Mouse (Mus musculus): ENCODE results near the gene Atrnl1. TPM values are rescaled to one million over a fixed set of nuclear protein-coding genes. Genes with fewer than 3 reads are reported as not detected.
A peak's percentile ranks its signal among the peaks of the same experiment; 100 is the strongest.
"Not testable (repeated sequence)": the region's sequence is repeated elsewhere in the genome, so short reads cannot be mapped to it uniquely, and the experiment has no call there.

Atrnl1 gene
- total and polyA plus RNA-seq, 2 experiments from 2014 or later, result 5.4 to 60.5 TPM

DNA sequence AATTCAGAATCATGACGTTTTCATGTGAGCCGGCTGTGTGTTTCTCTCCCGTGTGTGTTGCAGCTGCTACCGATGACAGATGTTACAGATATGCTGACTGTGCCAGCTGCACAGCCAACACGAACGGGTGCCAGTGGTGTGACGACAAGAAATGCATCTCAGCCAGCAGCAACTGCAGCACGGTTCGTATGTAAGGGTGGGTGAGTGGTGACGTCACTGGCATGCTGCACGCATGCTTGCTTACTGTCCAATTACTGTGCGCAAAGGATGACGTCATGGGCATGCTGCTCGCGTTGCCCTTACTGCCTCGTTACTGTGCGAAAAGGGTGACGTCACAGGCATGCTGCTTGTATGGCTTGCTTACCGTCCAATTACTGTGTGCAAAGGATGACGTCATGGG, 75.8 kb downstream of the Atrnl1 start:
- no peaks in the 10 kb centered on the region for H3K27me3 ChIP-seq (ENCODE audit: insufficient read depth, low read length)
- no peak for TF ChIP-seq CTCF (IDR thresholded peaks at IDR 0.05)
- peak; percentile 41 for DNase-seq (ENCODE audit: low spot score)
- H3K4me1 ChIP-seq (ENCODE audit: insufficient read depth, low read length), result no peaks in the 10 kb centered on the region
- H3K4me2 ChIP-seq (ENCODE audit: low read depth, low read length, poor library complexity, severe bottlenecking), result no peak overlapping the region
- H3K27ac ChIP-seq (ENCODE audit: low read depth, low read length), result no peak overlapping the region
- no peak for ATAC-seq (ENCODE audit: low FRiP score)
- 85% methylated on average over 20 of the region's 20 CpGs for WGBS
- H3K4me3 ChIP-seq (ENCODE audit: low read depth, low read length), result no peak overlapping the region
- 0 out of 2 replicates have a peak, but pooled peaks cover 3% of the 10 kb centered on the region for H3K36me3 ChIP-seq (ENCODE audit: insufficient read depth, low read length)
- no peaks in the 10 kb centered on the region for H3K9me3 ChIP-seq (ENCODE audit: low read length)
- no peak overlapping the region for H3K9ac ChIP-seq (replicated peaks; ENCODE audit: low read length, poor library complexity, severe bottlenecking)

DNA sequence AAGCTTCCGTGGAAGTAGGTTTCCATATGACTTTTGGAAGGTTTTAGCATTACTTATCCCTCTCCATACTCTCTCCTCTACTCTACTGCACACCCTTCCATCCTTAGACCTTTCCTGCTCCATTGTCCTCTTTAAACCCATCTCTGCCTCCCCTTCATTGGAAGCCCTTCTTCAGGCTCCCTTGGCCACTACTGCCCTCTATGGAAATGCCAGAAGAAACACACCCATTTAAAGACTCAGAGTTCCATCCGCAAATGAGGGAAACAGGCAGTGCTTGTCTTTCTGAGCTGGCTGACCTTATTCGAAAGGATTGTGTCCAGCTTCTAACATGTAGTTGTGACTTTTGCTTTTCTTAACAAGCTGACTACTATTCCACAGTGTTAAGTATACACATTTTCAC, 81.7 kb downstream of the Atrnl1 start:
- H3K9ac ChIP-seq (replicated peaks; ENCODE audit: low read length, poor library complexity, severe bottlenecking), result no peak overlapping the region
- no peaks in the 10 kb centered on the region for H3K9me3 ChIP-seq (ENCODE audit: low read length)
- H3K4me2 ChIP-seq (ENCODE audit: low read depth, low read length, poor library complexity, severe bottlenecking), result no peak overlapping the region
- no peaks in the 10 kb centered on the region for H3K27me3 ChIP-seq (ENCODE audit: insufficient read depth, low read length)
- H3K36me3 ChIP-seq (ENCODE audit: insufficient read depth, low read length), result peaks cover 8% of the 10 kb centered on the region; the same call in 1 of the 2 replicates
- H3K27ac ChIP-seq (ENCODE audit: low read depth, low read length), result no peak overlapping the region
- WGBS, result 91% methylated on average over 3 of the region's 3 CpGs
- peak; percentile 16; the same call in 1 of the 2 replicates for TF ChIP-seq CTCF (IDR thresholded peaks at IDR 0.05)
- H3K4me3 ChIP-seq (ENCODE audit: low read depth, low read length), result no peak overlapping the region
- no peak for DNase-seq (ENCODE audit: low spot score)
- H3K4me1 ChIP-seq (ENCODE audit: insufficient read depth, low read length), result no peaks in the 10 kb centered on the region
- ATAC-seq (ENCODE audit: low FRiP score), result no peak

DNA sequence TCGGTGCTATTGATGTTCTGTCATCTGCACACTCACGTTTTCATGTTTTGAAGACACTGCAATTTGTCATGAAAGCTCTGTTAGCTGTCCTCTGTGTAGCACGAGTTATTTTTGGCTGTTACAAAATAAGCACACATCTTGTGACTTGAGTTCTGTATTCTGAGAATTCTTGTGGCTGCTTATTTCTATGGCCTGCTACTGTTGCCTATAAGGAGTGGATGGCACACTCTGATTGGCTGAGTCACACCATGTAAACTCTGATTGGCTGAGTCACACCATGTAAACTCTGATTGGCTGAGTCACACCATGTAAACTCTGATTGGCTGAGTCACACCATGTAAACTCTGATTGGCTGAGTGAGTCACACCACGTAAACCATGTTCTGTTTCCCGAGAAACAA, 85.9 kb downstream of the Atrnl1 start:
- H3K9ac ChIP-seq (replicated peaks; ENCODE audit: low read length, poor library complexity, severe bottlenecking); H3K27ac ChIP-seq (ENCODE audit: low read depth, low read length); H3K27me3 ChIP-seq (ENCODE audit: insufficient read depth, low read length); H3K36me3 ChIP-seq (ENCODE audit: insufficient read depth, low read length); H3K4me1 ChIP-seq (ENCODE audit: insufficient read depth, low read length); H3K4me3 ChIP-seq (ENCODE audit: low read depth, low read length); ATAC-seq (ENCODE audit: low FRiP score); H3K9me3 ChIP-seq (ENCODE audit: low read length); DNase-seq (ENCODE audit: low spot score); H3K4me2 ChIP-seq (ENCODE audit: low read depth, low read length, poor library complexity, severe bottlenecking): not testable (repeated sequence)
- WGBS, result 90% methylated on average over 5 of the region's 5 CpGs

DNA sequence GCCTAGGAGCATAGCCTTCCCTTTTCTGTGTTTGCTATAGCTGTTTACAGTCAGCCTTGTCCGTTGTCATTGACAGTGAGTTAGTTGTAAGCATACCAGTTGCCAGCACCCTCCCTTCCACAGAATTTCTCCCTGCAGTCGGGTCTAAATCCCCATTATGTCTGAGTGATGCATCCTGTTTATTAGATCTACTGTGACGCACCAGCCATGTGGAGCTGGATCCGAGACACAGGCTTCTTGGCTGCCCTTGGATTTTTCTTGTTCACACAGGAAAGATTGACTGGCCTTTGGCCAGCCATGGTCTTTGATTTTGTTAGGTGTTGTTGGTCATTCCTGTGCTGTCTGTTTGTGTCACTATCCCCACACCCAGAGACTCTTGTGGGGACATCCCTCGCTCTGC, 102.3 kb downstream of the Atrnl1 start:
- 70% methylated on average over 5 of the region's 5 CpGs for WGBS
- Histone ChIP-seq H3K4me2 (ENCODE audit: low read depth, low read length, poor library complexity, severe bottlenecking) (no peak overlapping the region), H3K27me3 (ENCODE audit: insufficient read depth, low read length) (no peaks in the 10 kb centered on the region), H3K9me3 (ENCODE audit: low read length) (no peaks in the 10 kb centered on the region), H3K4me1 (ENCODE audit: insufficient read depth, low read length) (no peaks in the 10 kb centered on the region), H3K36me3 (ENCODE audit: insufficient read depth, low read length) (no peaks in the 10 kb centered on the region; the same call in 1 of the 2 replicates), H3K4me3 (ENCODE audit: low read depth, low read length) (no peak overlapping the region), H3K27ac (ENCODE audit: low read depth, low read length) (no peak overlapping the region), H3K9ac (replicated peaks; ENCODE audit: low read length, poor library complexity, severe bottlenecking) (no peak overlapping the region)
- TF ChIP-seq CTCF (IDR thresholded peaks at IDR 0.05), result no peak
- ATAC-seq (ENCODE audit: low FRiP score), result no peak
- DNase-seq (ENCODE audit: low spot score), result no peak

DNA sequence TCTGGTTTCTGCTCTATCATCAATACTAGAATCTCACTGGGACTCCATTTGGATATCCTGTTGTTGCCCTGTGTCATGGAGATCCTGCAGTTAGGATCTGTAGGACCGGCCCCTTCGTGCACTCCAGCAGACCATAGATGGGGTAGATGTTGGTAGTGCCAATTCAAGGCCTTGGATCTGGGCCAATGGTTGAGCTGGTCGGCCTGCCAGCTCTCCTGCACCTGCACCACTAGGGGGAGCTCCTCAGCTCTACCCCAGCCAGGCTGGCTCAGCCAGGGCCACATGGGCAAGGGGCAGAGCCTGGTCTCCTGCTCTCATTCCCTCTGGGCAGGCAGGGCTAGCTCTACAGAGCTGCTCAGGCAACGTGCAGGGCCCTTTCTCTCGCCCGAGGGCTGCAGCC, 114.1 kb downstream of the Atrnl1 start:
- Histone ChIP-seq H3K9ac (replicated peaks; ENCODE audit: low read length, poor library complexity, severe bottlenecking) (no peak overlapping the region), H3K36me3 (ENCODE audit: insufficient read depth, low read length) (no peaks in the 10 kb centered on the region), H3K27me3 (ENCODE audit: insufficient read depth, low read length) (no peaks in the 10 kb centered on the region), H3K4me3 (ENCODE audit: low read depth, low read length) (no peak overlapping the region), H3K9me3 (ENCODE audit: low read length) (no peaks in the 10 kb centered on the region), H3K4me1 (ENCODE audit: insufficient read depth, low read length) (peaks cover 2% of the 10 kb centered on the region; the same call in 1 of the 2 replicates), H3K4me2 (ENCODE audit: low read depth, low read length, poor library complexity, severe bottlenecking) (no peak overlapping the region), H3K27ac (ENCODE audit: low read depth, low read length) (0 out of 2 replicates have a peak overlapping the region, but pooled peaks have one; percentile 18)
- DNase-seq (ENCODE audit: low spot score) (no peak), ATAC-seq (ENCODE audit: low FRiP score) (no peak)
- 82% methylated on average over 6 of the region's 6 CpGs for WGBS
- TF ChIP-seq CTCF (IDR thresholded peaks at IDR 0.05), result peak; percentile 48

DNA sequence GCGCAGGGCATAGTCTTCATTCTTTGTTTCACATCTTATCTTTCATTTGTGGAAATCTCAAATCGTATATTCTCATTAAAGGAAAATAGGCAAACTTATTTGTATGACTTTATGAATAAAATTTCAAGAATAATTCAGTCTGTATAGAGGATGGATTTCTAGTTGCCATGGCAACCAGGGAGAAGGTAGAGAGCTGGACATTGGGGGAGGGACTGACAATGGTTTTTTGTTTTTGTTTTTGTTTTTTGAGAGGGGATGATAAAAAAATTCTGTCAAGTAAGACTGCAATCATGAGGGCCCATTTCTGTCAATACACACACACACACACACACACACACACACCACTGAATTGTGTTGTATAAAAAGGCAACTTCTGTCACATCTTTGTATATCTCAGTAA, 114.5 kb downstream of the Atrnl1 start:
- 78% methylated on average over 2 of the region's 2 CpGs for WGBS

More for the DNA sequence above, 114.5 kb downstream of the Atrnl1 start:
- H3K4me1 ChIP-seq (ENCODE audit: insufficient read depth, low read length), result peaks cover 2% of the 10 kb centered on the region; the same call in 1 of the 2 replicates
- DNase-seq (ENCODE audit: low spot score), result peak; percentile 36
- no peaks in the 10 kb centered on the region for H3K36me3 ChIP-seq (ENCODE audit: insufficient read depth, low read length)
- no peak for ATAC-seq (ENCODE audit: low FRiP score)
- TF ChIP-seq CTCF (IDR thresholded peaks at IDR 0.05), result no peak
- H3K27me3 ChIP-seq (ENCODE audit: insufficient read depth, low read length), result no peaks in the 10 kb centered on the region
- no peak overlapping the region for H3K9ac ChIP-seq (replicated peaks; ENCODE audit: low read length, poor library complexity, severe bottlenecking)
- no peak overlapping the region for H3K4me2 ChIP-seq (ENCODE audit: low read depth, low read length, poor library complexity, severe bottlenecking)
- H3K4me3 ChIP-seq (ENCODE audit: low read depth, low read length), result no peak overlapping the region
- no peaks in the 10 kb centered on the region for H3K9me3 ChIP-seq (ENCODE audit: low read length)
- H3K27ac ChIP-seq (ENCODE audit: low read depth, low read length), result no peak overlapping the region
